Mouse (Mus musculus): Measurements from ENCODE around the gene Zfp831. TPM values are rescaled to one million over a fixed set of nuclear protein-coding genes. Genes with fewer than 3 reads are reported as not detected.

Gene Zfp831
- polyA plus RNA-seq, 1 experiment from 2014 or later: not detected

DNA sequence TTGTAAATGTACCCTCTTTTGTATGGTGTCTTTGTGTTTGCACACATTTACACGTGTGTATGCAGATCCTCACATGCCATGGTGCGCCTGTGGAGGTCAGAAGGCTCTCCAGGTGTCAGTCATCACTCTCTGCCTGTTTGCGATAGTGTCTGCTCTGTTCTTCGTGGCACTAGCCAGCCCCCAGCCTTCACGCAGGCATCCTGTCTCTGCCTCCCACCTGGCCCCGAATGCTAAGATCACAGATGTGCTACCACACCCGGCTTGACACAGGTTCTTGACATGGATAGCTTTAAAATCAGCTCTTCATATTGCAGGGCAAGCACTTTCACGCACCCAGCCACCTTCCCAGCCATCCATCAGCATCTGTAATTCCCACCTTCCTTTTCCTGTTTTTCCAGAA is 16.3 kb upstream of the Zfp831 start:
- H3K4me1 ChIP-seq (replicated peaks; ENCODE audit: control insufficient read depth, insufficient read depth, low read length): no peaks in the 10 kb centered on the region
- H3K36me3 ChIP-seq (ENCODE audit: control insufficient read depth, insufficient read depth, low read length): no peaks in the 10 kb centered on the region
- no peak overlapping the region for H3K27ac ChIP-seq (ENCODE audit: low read length)
- H3K27me3 ChIP-seq (ENCODE audit: control insufficient read depth, insufficient read depth, low read depth, low read length): no peaks in the 10 kb centered on the region
- H3K4me3 ChIP-seq (ENCODE audit: low read length): no peak overlapping the region
- 42% methylated on average over 8 of the region's 8 CpGs for WGBS
- H3K9me3 ChIP-seq (ENCODE audit: control insufficient read depth, low read length): no peaks in the 10 kb centered on the region
- no peak overlapping the region for H3K4me2 ChIP-seq (ENCODE audit: low read depth, low read length)
- no peak for ATAC-seq (ENCODE audit: low read depth)
- H3K9ac ChIP-seq (ENCODE audit: low read length): no peak overlapping the region

DNA sequence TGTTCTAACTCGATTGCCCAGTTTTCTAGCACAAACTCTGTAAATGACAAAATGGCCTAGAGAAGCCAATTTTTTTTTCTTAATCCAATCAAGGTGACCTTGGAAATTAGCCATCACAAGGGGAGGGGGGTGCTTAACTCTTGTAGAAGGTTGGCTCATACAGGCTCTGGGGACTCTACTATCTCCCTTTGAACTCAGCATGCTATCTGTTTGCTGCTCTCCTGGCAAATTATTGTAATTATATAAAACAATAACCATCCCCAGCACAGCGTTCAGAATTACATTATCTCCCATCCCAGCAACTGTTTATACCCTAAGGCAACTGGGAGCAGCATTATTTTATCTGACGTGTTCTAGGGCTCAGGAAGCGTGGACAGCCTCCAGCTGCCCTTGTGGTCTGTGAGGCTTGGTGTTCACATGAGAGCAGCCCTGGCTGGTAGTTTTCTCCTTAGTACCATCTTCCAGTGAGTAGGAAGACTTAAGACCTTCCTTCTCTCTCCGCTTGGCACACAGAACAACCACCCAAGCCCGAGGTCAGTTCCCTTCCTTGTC is 14.0 kb upstream of the Zfp831 start:
- H3K4me2 ChIP-seq (ENCODE audit: low read depth, low read length): no peak overlapping the region

DNA sequence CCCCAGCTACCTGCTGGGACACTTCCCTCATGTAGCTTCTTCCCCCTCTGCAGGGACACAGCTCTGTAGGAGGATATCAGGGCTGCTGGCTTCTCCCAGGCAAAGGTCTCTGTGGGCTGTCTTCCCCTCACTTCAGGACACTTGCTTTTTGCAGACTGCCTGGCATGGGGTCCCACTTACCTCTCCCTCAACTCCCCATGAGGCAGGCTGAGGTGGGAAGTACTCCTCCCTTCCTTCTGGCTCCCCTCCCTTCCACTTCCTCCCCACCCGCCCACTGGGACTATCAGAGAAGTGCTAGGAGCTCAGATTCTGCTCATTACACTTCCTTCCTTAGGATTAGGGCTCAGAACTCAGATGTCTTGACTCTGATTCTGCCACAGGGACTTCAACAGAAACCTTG is 6.6 kb upstream of the Zfp831 start:
- ATAC-seq (ENCODE audit: low read depth): 0 out of 2 replicates have a peak, but pooled peaks have one; percentile 49

More for the DNA sequence above, 14.0 kb upstream of the Zfp831 start:
- Histone ChIP-seq H3K36me3 (ENCODE audit: control insufficient read depth, insufficient read depth, low read length) (no peaks in the 10 kb centered on the region), H3K9me3 (ENCODE audit: control insufficient read depth, low read length) (no peaks in the 10 kb centered on the region), H3K4me1 (replicated peaks; ENCODE audit: control insufficient read depth, insufficient read depth, low read length) (no peaks in the 10 kb centered on the region), H3K27ac (ENCODE audit: low read length) (no peak overlapping the region), H3K4me3 (ENCODE audit: low read length) (no peak overlapping the region), H3K9ac (ENCODE audit: low read length) (no peak overlapping the region), H3K27me3 (ENCODE audit: control insufficient read depth, insufficient read depth, low read depth, low read length) (no peaks in the 10 kb centered on the region)
- ATAC-seq (ENCODE audit: low read depth): no peak
- 73% methylated on average over 6 of the region's 6 CpGs for WGBS

DNA sequence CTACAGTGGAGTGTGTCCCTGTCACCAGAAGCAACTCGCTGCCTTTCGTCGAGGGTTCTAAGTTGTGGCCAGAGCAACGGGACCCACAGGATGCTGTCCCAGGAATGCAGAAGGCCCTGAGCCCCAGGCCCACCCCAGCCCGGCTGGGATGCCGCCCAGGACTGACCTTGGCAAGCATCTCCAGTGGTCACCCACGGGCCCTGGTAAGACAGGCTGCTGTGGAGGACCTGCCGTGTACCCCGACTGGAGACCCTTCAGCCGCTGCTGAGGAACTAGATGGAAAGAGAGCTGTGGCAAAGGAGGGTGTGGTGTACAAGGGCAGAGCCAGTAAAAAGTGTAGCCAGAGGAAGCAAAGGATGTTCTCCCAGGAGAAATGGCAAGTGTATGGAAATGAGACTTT is 1.6 kb downstream of the Zfp831 start:
- H3K9me3 ChIP-seq (ENCODE audit: control insufficient read depth, low read length): no peaks in the 10 kb centered on the region
- no peak overlapping the region for H3K27ac ChIP-seq (ENCODE audit: low read length)
- H3K9ac ChIP-seq (ENCODE audit: low read length): no peak overlapping the region
- no peak overlapping the region for H3K4me3 ChIP-seq (ENCODE audit: low read length)
- no peaks in the 10 kb centered on the region for H3K36me3 ChIP-seq (ENCODE audit: control insufficient read depth, insufficient read depth, low read length)
- H3K4me2 ChIP-seq (ENCODE audit: low read depth, low read length): no peak overlapping the region
- no peak for ATAC-seq (ENCODE audit: low read depth)
- H3K27me3 ChIP-seq (ENCODE audit: control insufficient read depth, insufficient read depth, low read depth, low read length): no peaks in the 10 kb centered on the region
- no peaks in the 10 kb centered on the region for H3K4me1 ChIP-seq (replicated peaks; ENCODE audit: control insufficient read depth, insufficient read depth, low read length)
- WGBS: 91% methylated on average over 10 of the region's 10 CpGs

More for the DNA sequence above, 6.6 kb upstream of the Zfp831 start:
- Histone ChIP-seq H3K27me3 (ENCODE audit: control insufficient read depth, insufficient read depth, low read depth, low read length) (no peaks in the 10 kb centered on the region), H3K4me2 (ENCODE audit: low read depth, low read length) (no peak overlapping the region), H3K9ac (ENCODE audit: low read length) (no peak overlapping the region), H3K36me3 (ENCODE audit: control insufficient read depth, insufficient read depth, low read length) (no peaks in the 10 kb centered on the region), H3K9me3 (ENCODE audit: control insufficient read depth, low read length) (no peaks in the 10 kb centered on the region), H3K27ac (ENCODE audit: low read length) (no peak overlapping the region), H3K4me3 (ENCODE audit: low read length) (no peak overlapping the region), H3K4me1 (replicated peaks; ENCODE audit: control insufficient read depth, insufficient read depth, low read length) (no peaks in the 10 kb centered on the region)
- 8% methylated on average over 1 of the region's 1 CpGs for WGBS

DNA sequence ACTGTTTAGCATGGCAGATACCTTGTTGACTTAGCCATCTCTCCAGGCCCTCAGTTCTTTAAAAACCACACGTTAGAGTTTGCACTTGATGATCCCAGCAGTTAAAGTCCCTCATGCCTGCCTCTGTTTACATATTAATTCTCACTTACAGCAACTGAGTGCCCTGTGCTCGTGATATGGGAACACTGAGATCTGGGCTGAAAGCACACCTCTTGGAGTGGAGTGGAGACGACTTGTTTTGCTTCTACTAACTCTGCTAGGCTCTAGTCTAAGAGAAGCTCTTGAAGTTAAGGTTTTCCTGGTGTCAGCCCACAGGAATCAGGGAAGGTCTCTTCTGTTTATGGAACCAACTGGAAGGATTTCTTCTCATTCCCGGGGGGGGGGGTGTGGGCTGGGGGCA is 9.5 kb downstream of the Zfp831 start:
- H3K4me2 ChIP-seq (ENCODE audit: low read depth, low read length): no peak overlapping the region
- H3K36me3 ChIP-seq (ENCODE audit: control insufficient read depth, insufficient read depth, low read length): no peaks in the 10 kb centered on the region
- no peak overlapping the region for H3K9ac ChIP-seq (ENCODE audit: low read length)
- H3K4me3 ChIP-seq (ENCODE audit: low read length): no peak overlapping the region
- peaks cover 10% of the 10 kb centered on the region for H3K4me1 ChIP-seq (replicated peaks; ENCODE audit: control insufficient read depth, insufficient read depth, low read length)
- peak overlapping the region; percentile 68 for H3K27ac ChIP-seq (ENCODE audit: low read length)
- H3K27me3 ChIP-seq (ENCODE audit: control insufficient read depth, insufficient read depth, low read depth, low read length): no peaks in the 10 kb centered on the region
- 28% methylated on average over 4 of the region's 4 CpGs for WGBS
- H3K9me3 ChIP-seq (ENCODE audit: control insufficient read depth, low read length): no peaks in the 10 kb centered on the region
- peak; percentile 81 for ATAC-seq (ENCODE audit: low read depth)

DNA sequence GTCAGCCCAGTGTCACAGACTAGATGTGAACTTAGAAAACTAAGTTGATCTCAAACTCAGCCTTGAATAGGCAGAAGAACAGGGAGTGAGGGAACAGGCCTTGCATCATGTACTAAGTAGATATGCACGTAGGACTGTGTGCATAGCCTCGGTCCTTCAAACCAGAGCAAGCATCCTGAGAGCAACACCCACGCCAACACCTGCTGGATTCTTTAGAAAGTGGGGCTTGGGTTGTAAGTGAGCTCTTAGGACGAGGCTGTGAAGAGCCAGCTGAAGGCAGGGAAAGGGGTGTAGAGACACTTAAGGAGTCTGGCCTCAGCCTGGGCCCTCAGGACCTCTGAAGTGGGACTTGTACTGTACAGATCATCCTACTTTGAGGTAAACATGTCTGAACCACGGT is 12.0 kb downstream of the Zfp831 start:
- H3K4me1 ChIP-seq (replicated peaks; ENCODE audit: control insufficient read depth, insufficient read depth, low read length): peaks cover 10% of the 10 kb centered on the region
- H3K36me3 ChIP-seq (ENCODE audit: control insufficient read depth, insufficient read depth, low read length): no peaks in the 10 kb centered on the region
- no peak overlapping the region for H3K4me3 ChIP-seq (ENCODE audit: low read length)
- 43% methylated on average over 5 of the region's 5 CpGs for WGBS
- no peak overlapping the region for H3K9ac ChIP-seq (ENCODE audit: low read length)
- no peaks in the 10 kb centered on the region for H3K9me3 ChIP-seq (ENCODE audit: control insufficient read depth, low read length)
- no peak overlapping the region for H3K4me2 ChIP-seq (ENCODE audit: low read depth, low read length)
- peak; percentile 90 for ATAC-seq (ENCODE audit: low read depth)
- H3K27me3 ChIP-seq (ENCODE audit: control insufficient read depth, insufficient read depth, low read depth, low read length): no peaks in the 10 kb centered on the region
- peak overlapping the region; percentile 64 for H3K27ac ChIP-seq (ENCODE audit: low read length)

DNA sequence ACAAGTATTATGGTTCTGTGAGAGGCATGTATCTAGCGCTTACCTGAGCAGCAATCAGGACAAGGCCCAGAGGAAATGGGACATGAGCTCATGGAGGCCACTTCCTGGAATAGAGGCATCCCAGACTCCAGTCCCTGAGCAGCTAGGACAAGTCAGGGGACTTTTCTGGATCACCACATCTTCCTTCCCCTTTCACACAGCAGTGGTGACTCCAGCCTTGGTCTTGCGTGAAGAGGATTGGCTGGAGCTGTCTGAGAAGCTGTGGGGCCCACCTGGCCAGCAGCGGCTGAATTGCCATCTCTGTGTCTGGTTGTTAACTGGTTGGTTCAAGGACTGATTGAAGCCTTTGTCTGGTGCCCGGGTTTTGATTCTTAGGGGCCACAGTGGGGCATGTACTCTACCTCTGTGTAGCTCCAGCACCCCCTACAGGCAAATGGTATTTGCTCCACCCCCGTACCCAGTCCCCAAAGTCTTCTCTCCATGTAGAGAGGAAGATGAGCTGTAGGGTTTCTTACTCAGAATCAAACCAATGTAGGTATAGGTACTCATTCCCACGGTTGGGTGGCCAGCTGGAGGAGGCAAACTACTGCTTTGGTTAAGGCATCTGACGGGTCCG is 15.0 kb downstream of the Zfp831 start:
- Histone ChIP-seq H3K9ac (ENCODE audit: low read length) (no peak overlapping the region), H3K4me1 (replicated peaks; ENCODE audit: control insufficient read depth, insufficient read depth, low read length) (peaks cover 6% of the 10 kb centered on the region; the same call in 1 of the 2 replicates), H3K4me2 (ENCODE audit: low read depth, low read length) (no peak overlapping the region), H3K27ac (ENCODE audit: low read length) (no peak overlapping the region; the same call in 1 of the 2 replicates), H3K4me3 (ENCODE audit: low read length) (no peak overlapping the region), H3K27me3 (ENCODE audit: control insufficient read depth, insufficient read depth, low read depth, low read length) (no peaks in the 10 kb centered on the region), H3K36me3 (ENCODE audit: control insufficient read depth, insufficient read depth, low read length) (no peaks in the 10 kb centered on the region), H3K9me3 (ENCODE audit: control insufficient read depth, low read length) (no peaks in the 10 kb centered on the region)
- 77% methylated on average over 8 of the region's 8 CpGs for WGBS
- no peak for ATAC-seq (ENCODE audit: low read depth)

DNA sequence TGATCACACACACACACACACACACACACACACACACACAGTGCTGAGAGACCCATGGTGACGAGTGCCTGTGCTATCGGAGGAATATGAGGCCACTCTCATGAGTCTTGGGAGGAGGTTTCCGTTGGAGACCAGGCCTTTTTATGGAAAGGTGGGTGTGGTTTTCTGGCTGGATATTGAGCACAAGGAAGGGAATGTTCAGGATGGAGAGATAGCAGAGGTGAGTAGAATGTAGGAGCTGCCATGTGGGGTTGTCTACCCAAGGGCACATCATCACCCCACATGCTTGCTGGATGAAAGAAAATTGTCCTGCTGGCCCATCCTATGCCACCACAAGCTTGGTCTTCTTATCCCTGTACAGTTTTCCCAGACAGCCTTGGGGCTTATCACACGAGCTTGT is 16.5 kb downstream of the Zfp831 start:
- ATAC-seq (ENCODE audit: low read depth): no peak
- no peak overlapping the region for H3K9ac ChIP-seq (ENCODE audit: low read length)
- H3K36me3 ChIP-seq (ENCODE audit: control insufficient read depth, insufficient read depth, low read length): no peaks in the 10 kb centered on the region
- H3K4me1 ChIP-seq (replicated peaks; ENCODE audit: control insufficient read depth, insufficient read depth, low read length): peaks cover 3% of the 10 kb centered on the region; the same call in 1 of the 2 replicates
- H3K9me3 ChIP-seq (ENCODE audit: control insufficient read depth, low read length): no peaks in the 10 kb centered on the region
- H3K27me3 ChIP-seq (ENCODE audit: control insufficient read depth, insufficient read depth, low read depth, low read length): no peaks in the 10 kb centered on the region
- no peak overlapping the region for H3K4me2 ChIP-seq (ENCODE audit: low read depth, low read length)
- WGBS: 78% methylated on average over 4 of the region's 4 CpGs
- H3K4me3 ChIP-seq (ENCODE audit: low read length): no peak overlapping the region
- H3K27ac ChIP-seq (ENCODE audit: low read length): no peak overlapping the region

DNA sequence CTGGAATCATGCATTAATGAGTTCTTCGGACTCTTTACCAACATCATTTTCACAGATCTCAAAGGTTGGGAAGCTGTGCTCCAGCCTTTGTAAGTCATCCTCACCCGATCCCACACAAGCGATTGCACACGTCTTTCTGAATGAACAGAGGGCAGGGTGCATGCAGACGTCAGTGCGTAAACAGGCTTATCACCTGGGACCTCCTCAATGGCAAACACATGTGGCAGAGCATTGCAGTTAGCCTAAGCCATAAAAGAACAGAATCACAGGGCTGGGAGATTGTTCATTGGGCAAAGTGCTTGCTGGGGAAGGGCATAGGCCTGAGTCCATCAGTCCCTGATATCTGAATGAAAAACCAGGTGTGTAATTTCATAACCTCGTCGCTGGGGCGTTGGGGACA is 17.0 kb downstream of the Zfp831 start:
- WGBS: 58% methylated on average over 9 of the region's 9 CpGs
- Histone ChIP-seq H3K27me3 (ENCODE audit: control insufficient read depth, insufficient read depth, low read depth, low read length) (no peaks in the 10 kb centered on the region), H3K27ac (ENCODE audit: low read length) (no peak overlapping the region), H3K4me2 (ENCODE audit: low read depth, low read length) (no peak overlapping the region), H3K9me3 (ENCODE audit: control insufficient read depth, low read length) (no peaks in the 10 kb centered on the region), H3K4me3 (ENCODE audit: low read length) (no peak overlapping the region), H3K36me3 (ENCODE audit: control insufficient read depth, insufficient read depth, low read length) (no peaks in the 10 kb centered on the region), H3K4me1 (replicated peaks; ENCODE audit: control insufficient read depth, insufficient read depth, low read length) (peaks cover 2% of the 10 kb centered on the region; the same call in 1 of the 2 replicates), H3K9ac (ENCODE audit: low read length) (no peak overlapping the region)
- ATAC-seq (ENCODE audit: low read depth): no peak

Measured in lung, embryonic 16.5 days (tissue).